Mouse (Mus musculus): Measurements from ENCODE around the gene Gucy2e.

DNA sequence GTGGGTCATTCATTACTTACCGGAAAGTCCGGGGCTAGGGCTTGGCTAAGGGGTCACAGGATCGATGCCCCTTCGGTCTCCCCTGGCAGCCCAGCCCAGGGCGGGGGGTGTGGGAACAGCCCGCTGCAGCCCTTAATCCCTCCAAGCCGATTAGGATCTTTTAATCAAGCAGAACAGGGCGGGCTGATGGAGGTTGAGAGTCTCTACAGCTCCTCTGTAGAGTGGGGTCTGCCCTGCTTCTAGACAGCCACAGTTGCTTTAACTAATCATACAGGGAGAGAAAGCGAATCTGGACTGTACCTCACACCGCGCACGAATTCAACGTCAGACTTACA, at the start of gene Gucy2e:
- TF ChIP-seq POLR2A (IDR thresholded peaks at IDR 0.05; ENCODE audit: control insufficient read depth, extremely low read depth, insufficient read depth, low read length, poor library complexity) (no peak), CTCF (IDR thresholded peaks at IDR 0.05; ENCODE audit: borderline replicate concordance, control insufficient read depth, extremely low read depth, insufficient read depth, low read length, poor library complexity) (no peak)

Measured in thymus, adult 2 months (tissue).